Mouse (Mus musculus): Measurements from ENCODE around the gene Kif28. TPM values are rescaled to one million over a fixed set of nuclear protein-coding genes. Genes with fewer than 3 reads are reported as not detected.

Gene Kif28
- polyA plus RNA-seq, 1 experiment from 2014 or later, result not detected

DNA sequence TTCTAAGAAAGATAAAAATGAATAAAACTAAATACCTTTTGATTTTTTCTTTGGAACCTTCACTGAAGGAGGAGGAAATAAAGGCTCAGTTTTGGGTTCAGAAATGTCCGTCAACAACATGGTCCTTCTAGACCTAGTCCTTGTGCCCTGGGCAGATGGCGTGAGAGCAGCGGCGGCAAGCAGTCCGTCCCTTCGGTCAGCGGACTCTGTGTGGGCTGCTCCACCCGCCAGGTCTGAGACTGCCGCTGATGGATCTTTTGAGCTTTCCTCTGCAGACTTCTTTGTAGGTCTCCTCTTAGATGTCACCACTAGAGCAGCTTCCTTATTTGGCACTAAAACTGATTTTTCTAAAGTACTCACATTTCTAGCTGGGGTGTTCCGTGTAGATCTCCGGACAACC is 7.2 kb upstream of the Kif28 start:
- Histone ChIP-seq H3K4me3 (ENCODE audit: low read depth, low read length) (no peak overlapping the region), H3K4me2 (replicated peaks; ENCODE audit: low read depth, low read length) (no peak overlapping the region), H3K27ac (ENCODE audit: low read length) (no peak overlapping the region), H3K9me3 (ENCODE audit: control insufficient read depth, low read depth, low read length) (no peaks in the 10 kb centered on the region), H3K9ac (replicated peaks; ENCODE audit: low read depth, low read length) (no peak overlapping the region), H3K27me3 (ENCODE audit: control insufficient read depth, insufficient read depth, low read length) (no peaks in the 10 kb centered on the region), H3K4me1 (ENCODE audit: control insufficient read depth, insufficient read depth, low read length) (no peaks in the 10 kb centered on the region), H3K36me3 (ENCODE audit: control insufficient read depth, insufficient read depth, low read length) (peaks cover 60% of the 10 kb centered on the region)
- no peak for ATAC-seq (ENCODE audit: insufficient number of reproducible peaks, insufficient read depth, low FRiP score, low read depth)
- WGBS, result 97% methylated on average over 11 of the region's 11 CpGs

DNA sequence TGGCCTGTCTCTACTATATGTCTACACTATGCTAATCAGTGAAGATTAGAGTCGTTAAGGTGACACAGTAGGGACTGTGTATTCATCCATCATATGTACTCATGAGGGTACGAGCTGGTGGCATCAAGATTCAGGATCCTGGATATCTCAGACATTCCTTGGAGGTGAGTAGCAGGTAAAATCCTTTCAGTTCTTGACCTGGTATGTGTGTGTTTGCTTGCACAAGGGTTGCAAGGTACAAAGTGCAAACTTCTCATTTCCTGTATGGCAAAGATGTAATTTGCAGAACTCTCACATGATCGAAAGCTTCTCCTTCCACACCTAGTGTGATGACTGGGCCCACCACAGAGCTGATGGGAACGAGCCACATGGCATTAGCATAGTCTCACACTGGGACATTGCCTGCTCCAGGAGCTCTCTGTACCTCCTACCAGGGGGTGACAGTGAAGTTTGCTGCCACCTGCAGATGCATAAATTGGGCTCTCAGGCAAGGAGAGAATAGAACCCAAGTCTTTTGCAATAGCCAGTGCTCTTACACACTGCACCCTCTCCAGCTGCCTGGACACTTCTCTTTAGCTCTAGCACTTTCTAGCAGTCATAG is 1.4 kb downstream of the Kif28 start:
- Histone ChIP-seq H3K4me1 (ENCODE audit: control insufficient read depth, insufficient read depth, low read length) (no peaks in the 10 kb centered on the region), H3K4me2 (replicated peaks; ENCODE audit: low read depth, low read length) (no peak overlapping the region), H3K27ac (ENCODE audit: low read length) (no peak overlapping the region), H3K9me3 (ENCODE audit: control insufficient read depth, low read depth, low read length) (no peaks in the 10 kb centered on the region), H3K27me3 (ENCODE audit: control insufficient read depth, insufficient read depth, low read length) (no peaks in the 10 kb centered on the region), H3K9ac (replicated peaks; ENCODE audit: low read depth, low read length) (no peak overlapping the region), H3K36me3 (ENCODE audit: control insufficient read depth, insufficient read depth, low read length) (peaks cover 42% of the 10 kb centered on the region), H3K4me3 (ENCODE audit: low read depth, low read length) (no peak overlapping the region)
- WGBS, result 75% methylated on average over 4 of the region's 4 CpGs
- ATAC-seq (ENCODE audit: insufficient number of reproducible peaks, insufficient read depth, low FRiP score, low read depth), result no peak

DNA sequence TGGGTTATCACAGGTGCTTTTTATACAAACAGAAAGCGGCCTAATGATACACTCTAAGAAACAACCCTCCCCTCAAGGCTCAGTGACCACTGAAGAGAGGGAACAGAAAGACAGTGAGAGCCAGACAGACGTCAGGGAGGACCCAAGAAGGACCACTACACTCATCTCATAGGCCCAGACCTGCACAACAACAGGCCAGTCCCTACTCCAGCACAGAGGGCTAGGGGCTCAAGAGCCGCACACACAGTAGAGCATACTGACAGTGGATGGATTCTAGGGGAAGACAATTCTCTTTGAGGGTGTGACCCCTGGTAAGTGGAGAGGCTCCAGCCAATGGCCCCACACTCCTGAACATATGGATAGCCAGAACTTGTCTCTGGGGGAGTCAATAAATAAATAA is 8.6 kb downstream of the Kif28 start:
- Histone ChIP-seq H3K4me3 (ENCODE audit: low read depth, low read length) (no peak overlapping the region), H3K9ac (replicated peaks; ENCODE audit: low read depth, low read length) (no peak overlapping the region)
- 84% methylated on average over 3 of the region's 3 CpGs for WGBS

DNA sequence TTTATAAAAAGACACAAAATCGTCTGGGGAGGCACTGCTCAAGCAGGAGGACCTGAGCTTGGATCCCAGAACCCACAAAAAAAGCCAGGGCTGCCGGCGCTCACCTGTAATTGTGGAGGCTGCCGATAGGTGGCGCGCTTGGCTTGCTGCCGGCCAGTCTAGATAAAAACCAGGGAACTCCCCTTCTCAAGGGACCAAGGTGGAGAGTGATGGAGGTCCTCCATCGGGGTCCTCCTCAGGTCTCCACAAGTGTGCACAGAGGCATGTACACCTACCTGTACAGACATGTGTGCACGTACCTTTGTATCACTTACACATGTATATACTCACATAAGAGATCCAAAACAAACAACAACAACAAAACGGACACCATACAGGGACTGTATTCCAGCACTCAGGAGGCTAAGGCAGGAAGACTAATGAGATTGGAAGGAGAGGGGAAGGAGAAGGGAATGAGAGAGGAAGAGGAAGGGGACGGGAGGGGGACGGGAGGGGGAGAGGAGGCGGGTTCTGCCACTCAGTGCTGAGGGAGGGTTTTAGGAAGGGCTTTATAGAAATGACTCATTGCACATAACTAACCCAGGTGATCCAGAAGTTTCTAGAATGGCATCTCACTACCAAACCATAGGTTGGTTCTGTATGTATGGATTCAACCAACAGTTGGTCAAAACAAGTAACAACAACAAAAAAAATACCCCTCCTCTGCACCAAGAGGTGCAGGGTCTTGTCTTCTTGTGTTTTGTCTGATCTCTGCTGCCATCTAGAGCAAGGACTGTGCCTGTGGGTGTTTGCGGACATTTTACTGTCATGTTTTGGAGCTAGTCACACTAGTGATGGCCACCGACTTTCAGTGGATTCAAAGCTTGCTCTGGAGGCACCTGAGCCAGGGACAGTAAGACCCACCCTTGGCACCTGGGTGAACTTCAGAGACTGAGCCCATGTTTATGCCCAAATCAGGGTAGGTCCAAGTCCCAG is 10.3 kb downstream of the Kif28 start:
- no peaks in the 10 kb centered on the region for H3K36me3 ChIP-seq (ENCODE audit: control insufficient read depth, insufficient read depth, low read length)
- no peak overlapping the region for H3K27ac ChIP-seq (ENCODE audit: low read length)
- H3K9me3 ChIP-seq (ENCODE audit: control insufficient read depth, low read depth, low read length), result no peaks in the 10 kb centered on the region
- H3K4me2 ChIP-seq (replicated peaks; ENCODE audit: low read depth, low read length), result no peak overlapping the region
- 0 out of 2 replicates have a peak, but pooled peaks have one; percentile 42 for ATAC-seq (ENCODE audit: insufficient number of reproducible peaks, insufficient read depth, low FRiP score, low read depth)
- H3K27me3 ChIP-seq (ENCODE audit: control insufficient read depth, insufficient read depth, low read length), result no peaks in the 10 kb centered on the region
- H3K4me1 ChIP-seq (ENCODE audit: control insufficient read depth, insufficient read depth, low read length), result no peaks in the 10 kb centered on the region
- H3K4me3 ChIP-seq (ENCODE audit: low read depth, low read length), result no peak overlapping the region
- H3K9ac ChIP-seq (replicated peaks; ENCODE audit: low read depth, low read length), result no peak overlapping the region
- WGBS, result 36% methylated on average over 15 of the region's 15 CpGs

More for the DNA sequence above, 8.6 kb downstream of the Kif28 start:
- Histone ChIP-seq H3K27me3 (ENCODE audit: control insufficient read depth, insufficient read depth, low read length) (no peaks in the 10 kb centered on the region), H3K36me3 (ENCODE audit: control insufficient read depth, insufficient read depth, low read length) (no peaks in the 10 kb centered on the region), H3K4me2 (replicated peaks; ENCODE audit: low read depth, low read length) (no peak overlapping the region), H3K9me3 (ENCODE audit: control insufficient read depth, low read depth, low read length) (no peaks in the 10 kb centered on the region), H3K27ac (ENCODE audit: low read length) (no peak overlapping the region), H3K4me1 (ENCODE audit: control insufficient read depth, insufficient read depth, low read length) (no peaks in the 10 kb centered on the region)
- ATAC-seq (ENCODE audit: insufficient number of reproducible peaks, insufficient read depth, low FRiP score, low read depth), result no peak

DNA sequence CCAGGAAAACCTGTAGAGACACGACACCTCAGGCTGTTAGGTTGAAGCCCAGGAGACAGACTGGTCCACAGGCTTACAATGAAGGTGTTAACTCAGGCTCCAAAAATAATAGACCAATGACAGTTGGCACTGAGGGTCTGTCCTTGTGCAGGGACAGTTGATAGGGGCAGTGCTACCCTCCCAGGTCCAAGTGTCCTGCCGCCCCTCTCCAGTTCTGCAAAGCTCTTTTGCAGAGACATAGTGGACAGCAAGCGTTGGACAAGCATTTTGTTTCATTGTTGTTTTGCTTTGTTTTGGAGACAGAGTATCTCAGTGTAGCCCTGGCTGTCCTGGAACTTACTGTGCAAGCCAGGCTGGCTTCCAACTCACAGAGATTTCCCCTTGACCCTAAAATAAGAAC is 13.7 kb downstream of the Kif28 start:
- WGBS, result 89% methylated on average over 3 of the region's 3 CpGs

DNA sequence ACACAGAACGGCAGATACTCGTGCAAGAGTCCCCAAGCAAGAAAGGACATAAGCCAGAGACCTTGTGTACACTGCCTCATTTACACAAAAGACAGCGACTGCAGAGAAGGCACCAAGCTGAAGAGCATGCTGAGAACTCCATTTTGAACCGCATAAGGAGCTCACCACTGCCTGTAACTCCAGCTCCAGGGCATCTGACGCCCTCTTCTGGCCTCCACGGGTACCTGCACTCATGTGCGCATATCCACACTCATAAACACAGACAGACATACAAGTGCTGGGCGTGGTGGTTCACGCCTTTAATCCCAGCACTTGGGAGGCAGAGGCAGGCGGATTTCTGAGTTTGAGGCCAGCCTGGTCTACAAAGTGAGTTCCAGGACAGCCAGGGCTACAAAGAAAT is 16.4 kb downstream of the Kif28 start:
- no peak for ATAC-seq (ENCODE audit: insufficient number of reproducible peaks, insufficient read depth, low FRiP score, low read depth)
- Histone ChIP-seq H3K27me3 (ENCODE audit: control insufficient read depth, insufficient read depth, low read length) (no peaks in the 10 kb centered on the region), H3K4me1 (ENCODE audit: control insufficient read depth, insufficient read depth, low read length) (no peaks in the 10 kb centered on the region), H3K9me3 (ENCODE audit: control insufficient read depth, low read depth, low read length) (0 out of 2 replicates have a peak, but pooled peaks cover 2% of the 10 kb centered on the region), H3K36me3 (ENCODE audit: control insufficient read depth, insufficient read depth, low read length) (no peaks in the 10 kb centered on the region), H3K27ac (ENCODE audit: low read length) (no peak overlapping the region), H3K4me3 (ENCODE audit: low read depth, low read length) (no peak overlapping the region), H3K4me2 (replicated peaks; ENCODE audit: low read depth, low read length) (no peak overlapping the region), H3K9ac (replicated peaks; ENCODE audit: low read depth, low read length) (no peak overlapping the region)
- WGBS, result 88% methylated on average over 10 of the region's 10 CpGs

More for the DNA sequence above, 13.7 kb downstream of the Kif28 start:
- H3K36me3 ChIP-seq (ENCODE audit: control insufficient read depth, insufficient read depth, low read length), result no peaks in the 10 kb centered on the region
- no peak overlapping the region for H3K4me2 ChIP-seq (replicated peaks; ENCODE audit: low read depth, low read length)
- no peak overlapping the region for H3K27ac ChIP-seq (ENCODE audit: low read length)
- no peak overlapping the region for H3K4me3 ChIP-seq (ENCODE audit: low read depth, low read length)
- no peaks in the 10 kb centered on the region for H3K27me3 ChIP-seq (ENCODE audit: control insufficient read depth, insufficient read depth, low read length)
- ATAC-seq (ENCODE audit: insufficient number of reproducible peaks, insufficient read depth, low FRiP score, low read depth), result no peak
- no peaks in the 10 kb centered on the region for H3K4me1 ChIP-seq (ENCODE audit: control insufficient read depth, insufficient read depth, low read length)
- 0 out of 2 replicates have a peak, but pooled peaks cover 2% of the 10 kb centered on the region for H3K9me3 ChIP-seq (ENCODE audit: control insufficient read depth, low read depth, low read length)
- H3K9ac ChIP-seq (replicated peaks; ENCODE audit: low read depth, low read length), result no peak overlapping the region

DNA sequence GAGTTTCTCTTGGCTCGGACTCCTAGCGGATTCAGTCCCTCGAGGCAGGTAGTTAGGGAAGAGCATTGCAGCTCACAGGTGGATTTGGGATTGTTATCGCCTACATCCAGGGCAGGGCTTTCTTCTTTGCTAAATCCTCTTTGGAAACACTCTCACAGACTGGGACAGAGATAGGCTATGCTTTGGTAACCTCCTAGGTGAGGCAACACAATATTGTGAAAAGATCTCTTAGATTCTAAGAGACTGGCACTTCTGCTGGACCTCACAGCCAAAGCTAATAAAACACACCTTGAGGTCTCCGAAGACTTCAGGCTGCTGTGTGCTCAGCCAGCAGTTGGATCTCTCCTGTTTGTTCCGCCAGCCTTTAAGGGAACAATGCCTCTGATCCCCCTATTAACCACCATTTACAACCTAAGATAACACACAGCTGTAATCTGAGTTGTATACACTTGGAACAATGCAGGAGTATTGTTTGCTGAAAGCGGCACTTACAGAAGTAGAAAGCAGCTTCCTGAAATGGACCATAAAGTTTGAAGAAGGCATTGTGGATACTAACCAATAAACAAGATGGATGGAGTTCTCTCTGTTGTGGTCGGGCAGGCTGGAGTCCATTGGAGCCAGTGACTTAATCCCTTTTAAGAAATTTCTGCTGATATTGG is 22.1 kb downstream of the Kif28 start:
- ATAC-seq (ENCODE audit: insufficient number of reproducible peaks, insufficient read depth, low FRiP score, low read depth), result no peak
- no peak overlapping the region for H3K27ac ChIP-seq (ENCODE audit: low read length)
- no peaks in the 10 kb centered on the region for H3K27me3 ChIP-seq (ENCODE audit: control insufficient read depth, insufficient read depth, low read length)
- H3K9ac ChIP-seq (replicated peaks; ENCODE audit: low read depth, low read length), result no peak overlapping the region
- no peaks in the 10 kb centered on the region for H3K9me3 ChIP-seq (ENCODE audit: control insufficient read depth, low read depth, low read length)
- no peak overlapping the region for H3K4me2 ChIP-seq (replicated peaks; ENCODE audit: low read depth, low read length)
- WGBS, result 66% methylated on average over 8 of the region's 8 CpGs
- H3K36me3 ChIP-seq (ENCODE audit: control insufficient read depth, insufficient read depth, low read length), result no peaks in the 10 kb centered on the region
- H3K4me1 ChIP-seq (ENCODE audit: control insufficient read depth, insufficient read depth, low read length), result no peaks in the 10 kb centered on the region
- no peak overlapping the region for H3K4me3 ChIP-seq (ENCODE audit: low read depth, low read length)

DNA sequence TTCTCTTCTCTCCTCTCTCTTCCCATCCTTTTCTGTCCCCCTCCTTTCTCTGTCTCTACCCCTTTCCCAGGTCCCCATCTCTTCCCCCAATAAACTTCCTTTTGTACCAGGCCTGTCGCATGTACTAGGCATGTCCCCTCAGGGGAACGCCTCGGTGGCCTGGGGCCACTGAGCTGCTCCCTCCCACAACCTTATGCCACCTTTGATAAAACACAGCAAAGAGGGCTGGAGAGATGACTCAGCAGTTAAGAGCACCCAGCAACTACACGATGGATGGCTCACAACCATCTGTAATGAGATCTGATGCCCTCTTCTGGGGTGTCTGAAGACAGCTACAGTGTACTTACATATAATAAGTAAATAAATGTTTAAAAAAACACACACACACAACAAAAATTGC is 29.3 kb downstream of the Kif28 start:
- Histone ChIP-seq H3K27ac (ENCODE audit: low read length) (no peak overlapping the region), H3K27me3 (ENCODE audit: control insufficient read depth, insufficient read depth, low read length) (no peaks in the 10 kb centered on the region), H3K4me2 (replicated peaks; ENCODE audit: low read depth, low read length) (no peak overlapping the region), H3K9ac (replicated peaks; ENCODE audit: low read depth, low read length) (no peak overlapping the region), H3K4me3 (ENCODE audit: low read depth, low read length) (no peak overlapping the region), H3K4me1 (ENCODE audit: control insufficient read depth, insufficient read depth, low read length) (no peaks in the 10 kb centered on the region), H3K9me3 (ENCODE audit: control insufficient read depth, low read depth, low read length) (no peaks in the 10 kb centered on the region), H3K36me3 (ENCODE audit: control insufficient read depth, insufficient read depth, low read length) (no peaks in the 10 kb centered on the region)
- no peak for ATAC-seq (ENCODE audit: insufficient number of reproducible peaks, insufficient read depth, low FRiP score, low read depth)
- WGBS, result 88% methylated on average over 4 of the region's 4 CpGs

Data from stomach, embryonic 14.5 days (tissue).